Mouse (Mus musculus) bone marrow macrophage, adult 2 months (primary cell): ENCODE measurements around the gene Tldc1.

ENCODE experiments used
- CTCF ChIP-seq: IDR thresholded peaks from 2 replicates; pipeline ENCODE4 v1.5.1; 2012; ENCODE audit warnings: low read depth, mild to moderate bottlenecking, low read length, moderate library complexity
- POLR2A ChIP-seq: IDR thresholded peaks from 2 replicates; pipeline ENCODE4 v1.6.1; 2012; ENCODE audit warnings: mild to moderate bottlenecking, low read depth, low read length, borderline replicate concordance

DNA sequence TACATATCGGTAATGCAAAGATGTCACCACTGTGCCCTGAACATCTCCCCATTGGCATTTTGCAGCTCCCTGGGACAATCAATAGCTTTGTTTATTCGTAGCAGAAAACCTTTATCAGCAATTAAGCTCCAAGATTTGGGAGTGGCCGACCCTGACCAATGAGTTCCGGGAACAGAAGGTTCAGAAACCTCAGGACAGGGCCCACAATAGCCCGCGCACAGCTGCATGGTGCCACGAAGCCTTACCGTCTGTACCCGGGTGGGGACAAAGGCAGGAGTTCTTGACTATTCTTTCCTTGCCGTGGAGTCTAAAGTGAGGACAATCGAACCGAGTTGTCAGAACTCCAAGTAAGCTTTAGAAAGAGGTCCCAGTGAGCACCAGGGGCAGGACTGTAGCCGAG is 46.1 kb downstream of the Tldc1 start:
- TF ChIP-seq CTCF (no peak), POLR2A (no peak)
